Mouse (Mus musculus) CH12.LX (cell line): ENCODE results near the gene Catsper2. TPM values are rescaled to one million over a fixed set of nuclear protein-coding genes. Genes with fewer than 3 reads are reported as not detected.

Experiments
- DNase-seq: peaks from one replicate; pipeline ENCODE4 v3.0.0-alpha.2; 2013; ENCODE audit errors: extremely low read depth
- H3K27ac ChIP-seq: 2 replicates; pipeline ENCODE4 v1.5.1; 2012; ENCODE audit warnings: low read depth, mild to moderate bottlenecking, control low read depth, moderate library complexity; ENCODE audit not compliant: insufficient read depth
- H3K27me3 ChIP-seq: replicated peaks from 2 replicates; pipeline ENCODE3; 2012; ENCODE audit warnings: inconsistent platforms
- H3K36me3 ChIP-seq, 2 experiments: replicated peaks in 1 of 2; 2 replicates each; pipeline versions ENCODE3 to v1.6.1; 2012; ENCODE audit warnings: inconsistent platforms in 1 of 2, low read length in 1 of 2, mild to moderate bottlenecking in 1 of 2, mixed read lengths in 1 of 2, moderate library complexity in 1 of 2; ENCODE audit not compliant: control insufficient read depth in 1 of 2, insufficient read depth in 1 of 2
- H3K4me1 ChIP-seq, 2 experiments: 2 replicates each; pipeline ENCODE4 v1.6.1; 2012; ENCODE audit warnings: inconsistent platforms in 1 of 2, moderate library complexity in 1 of 2; ENCODE audit not compliant: insufficient read depth in 2 of 2, control insufficient read depth in 1 of 2
- H3K4me2 ChIP-seq: 2 replicates; pipeline ENCODE4 v1.6.1; 2012; ENCODE audit warnings: low read depth, mild to moderate bottlenecking, control low read depth; ENCODE audit not compliant: poor library complexity, insufficient read depth, severe bottlenecking
- H3K4me3 ChIP-seq, 3 experiments: fragments of 150-350 bp in 1 of 3; sonication (generic) in 1 of 3; replicated peaks in 1 of 3; 2 replicates each; pipeline versions ENCODE3 to v1.5.1; 2011 to 2012; ENCODE audit warnings: low read depth in 2 of 3, low read length in 2 of 3, mild to moderate bottlenecking in 2 of 3, moderate library complexity in 2 of 3, control low read depth in 1 of 3, improper control_type of control experiment in 1 of 3, inconsistent platforms in 1 of 3, mixed read lengths in 1 of 3; ENCODE audit not compliant: poor library complexity in 1 of 3
- H3K79me2 ChIP-seq: replicated peaks from 2 replicates; pipeline ENCODE4 v1.6.1; 2012; ENCODE audit warnings: mild to moderate bottlenecking, moderate library complexity; ENCODE audit not compliant: control insufficient read depth, poor library complexity, insufficient read depth, severe bottlenecking; ENCODE audit errors: extremely low read depth
- H3K9ac ChIP-seq: 2 replicates; pipeline ENCODE4 v1.6.1; 2012; ENCODE audit warnings: low read depth, mild to moderate bottlenecking, control low read depth, moderate library complexity; ENCODE audit not compliant: insufficient read depth
- H3K9me3 ChIP-seq: replicated peaks from 2 replicates; pipeline ENCODE3; 2012; ENCODE audit warnings: low read length, inconsistent platforms, mixed read lengths
- BHLHE40 ChIP-seq: IDR thresholded peaks from 2 replicates; pipeline ENCODE4 v1.6.1; 2011; ENCODE audit warnings: mild to moderate bottlenecking, low read depth, low read length, improper control_type of control experiment
- CHD1 ChIP-seq: IDR thresholded peaks from 2 replicates; pipeline ENCODE4 v1.6.1; 2012; ENCODE audit warnings: low read depth, low read length, improper control_type of control experiment, inconsistent platforms
- CTCF ChIP-seq, 2 experiments: IDR thresholded peaks in 1 of 2; conservative IDR thresholded peaks in 1 of 2; 2 replicates each; pipeline ENCODE4 v1.5.1; 2011 to 2012; ENCODE audit warnings: low read depth in 2 of 2, low read length in 2 of 2, improper control_type of control experiment in 1 of 2, inconsistent platforms in 1 of 2, mild to moderate bottlenecking in 1 of 2, moderate library complexity in 1 of 2
- E2F4 ChIP-seq: IDR thresholded peaks from 2 replicates; pipeline ENCODE4 v1.6.1; 2011; ENCODE audit warnings: low read depth, low read length, improper control_type of control experiment; ENCODE audit not compliant: insufficient replicate concordance
- ELF1 ChIP-seq: IDR thresholded peaks from 2 replicates; pipeline ENCODE4 v1.6.1; 2014; ENCODE audit warnings: low read depth, mild to moderate bottlenecking, inconsistent platforms, low read length, improper control_type of control experiment
- EP300 ChIP-seq: IDR thresholded peaks from 2 replicates; pipeline ENCODE4 v1.6.1; 2011; ENCODE audit warnings: low read length, improper control_type of control experiment
- ETS1 ChIP-seq: conservative IDR thresholded peaks from 2 replicates; pipeline ENCODE4 v1.6.1; 2012; ENCODE audit warnings: low read depth, mild to moderate bottlenecking, inconsistent platforms, low read length, improper control_type of control experiment, moderate library complexity
- IRF4 ChIP-seq: IDR thresholded peaks from 2 replicates; pipeline ENCODE4 v1.6.1; 2014; ENCODE audit warnings: low read depth, mild to moderate bottlenecking, inconsistent platforms, low read length, improper control_type of control experiment
- KAT2A ChIP-seq: IDR thresholded peaks from 2 replicates; pipeline ENCODE4 v1.6.1; 2012; ENCODE audit warnings: low read length, improper control_type of control experiment, inconsistent platforms; ENCODE audit not compliant: insufficient replicate concordance
- MAFK ChIP-seq: IDR thresholded peaks from 2 replicates; pipeline ENCODE4 v1.6.1; 2011; ENCODE audit warnings: low read length, improper control_type of control experiment; ENCODE audit not compliant: insufficient replicate concordance
- MAX ChIP-seq: IDR thresholded peaks from 2 replicates; pipeline ENCODE4 v1.6.1; 2011; ENCODE audit warnings: low read length, improper control_type of control experiment
- MAZ ChIP-seq: IDR thresholded peaks from 2 replicates; pipeline ENCODE4 v1.6.1; 2012; ENCODE audit warnings: low read depth, mild to moderate bottlenecking, inconsistent platforms, low read length, improper control_type of control experiment, moderate library complexity
- MEF2A ChIP-seq: IDR thresholded peaks from 2 replicates; pipeline ENCODE4 v1.6.1; 2014; ENCODE audit warnings: low read depth, mild to moderate bottlenecking, inconsistent platforms, low read length, improper control_type of control experiment, borderline replicate concordance
- MXI1 ChIP-seq: IDR thresholded peaks from 2 replicates; pipeline ENCODE4 v1.6.1; 2011; ENCODE audit warnings: mild to moderate bottlenecking, low read depth, low read length, improper control_type of control experiment
- NELFE ChIP-seq: IDR thresholded peaks from 2 replicates; pipeline ENCODE4 v1.6.1; 2011; ENCODE audit warnings: low read depth, low read length, improper control_type of control experiment
- NRF1 ChIP-seq: IDR thresholded peaks from 2 replicates; pipeline ENCODE4 v1.6.1; 2014; ENCODE audit warnings: low read depth, mild to moderate bottlenecking, inconsistent platforms, low read length, improper control_type of control experiment, moderate library complexity
- POLR2A ChIP-seq: IDR thresholded peaks from 2 replicates; pipeline ENCODE4 v1.6.1; 2011; ENCODE audit warnings: low read depth, mild to moderate bottlenecking, improper control_type of control experiment, low read length
- POLR2AphosphoS2 ChIP-seq: IDR thresholded peaks from 2 replicates; pipeline ENCODE4 v1.6.1; 2011; ENCODE audit warnings: low read depth, low read length, improper control_type of control experiment
- RAD21 ChIP-seq: IDR thresholded peaks from 2 replicates; pipeline ENCODE4 v1.6.1; 2011; ENCODE audit warnings: low read depth, mild to moderate bottlenecking, low read length, improper control_type of control experiment, moderate library complexity
- RCOR1 ChIP-seq: conservative IDR thresholded peaks from 2 replicates; pipeline ENCODE4 v1.6.1; 2012; ENCODE audit warnings: low read depth, mild to moderate bottlenecking, inconsistent platforms, low read length, improper control_type of control experiment
- SMC3 ChIP-seq: IDR thresholded peaks from 2 replicates; pipeline ENCODE4 v1.6.1; 2011; ENCODE audit warnings: low read depth, low read length, improper control_type of control experiment
- TBP ChIP-seq: conservative IDR thresholded peaks from 2 replicates; pipeline ENCODE4 v1.6.1; 2011; ENCODE audit warnings: low read depth, low read length, improper control_type of control experiment
- TCF12 ChIP-seq: IDR thresholded peaks from 2 replicates; pipeline ENCODE4 v1.6.1; 2014; ENCODE audit warnings: low read depth, mild to moderate bottlenecking, inconsistent platforms, low read length, improper control_type of control experiment
- ZC3H11A ChIP-seq: IDR thresholded peaks from 2 replicates; pipeline ENCODE4 v1.6.1; 2012; ENCODE audit warnings: low read depth, mild to moderate bottlenecking, inconsistent platforms, low read length, improper control_type of control experiment
- ZKSCAN1 ChIP-seq: IDR thresholded peaks from 2 replicates; pipeline ENCODE4 v1.6.1; 2012; ENCODE audit warnings: low read depth, inconsistent platforms, low read length, improper control_type of control experiment, borderline replicate concordance
- ZMIZ1 ChIP-seq: IDR thresholded peaks from 2 replicates; pipeline ENCODE4 v1.6.1; 2012; ENCODE audit warnings: low read depth, mild to moderate bottlenecking, inconsistent platforms, low read length, improper control_type of control experiment
- ZNF384 ChIP-seq: IDR thresholded peaks from 2 replicates; pipeline ENCODE4 v1.6.1; 2012; ENCODE audit warnings: low read depth, low read length, improper control_type of control experiment, inconsistent platforms
- dilution Hi-C: fragments of 300-500 bp; cut with MboI; formaldehyde crosslinking; loops from 2 replicates; pipeline ENCODE4 v1.14.3; 2020; ENCODE audit warnings: low sequenced_read_pairs; ENCODE audit not compliant: extremely low pct_unique_long_range_greater_than_20kb, extremely low pct_ligation_motif_present
- in situ Hi-C: fragments of 300-500 bp; cut with MboI; formaldehyde crosslinking; loops from 3 replicates; pipeline ENCODE4 v1.14.3; 2019; ENCODE audit warnings: low sequenced_read_pairs, low pct_ligation_motif_present, low pct_unique_long_range_greater_than_20kb, mixed read lengths
- polyA plus RNA-seq: library from polyadenylated mRNA; unstranded; fragments of >175 nt; gene quantifications from 2 replicates; pipeline ENCODE4 v1.2.1, GENCODE M21; 2012; ENCODE audit warnings: low read depth; ENCODE audit not compliant: insufficient read length
- total RNA-seq, 2 experiments: library from RNA; depleted of rRNA; stranded (reverse); fragments of 300-350 nt in 1 of 2; fragments of >200 nt in 1 of 2; gene quantifications; 2 replicates each; pipeline ENCODE4 v1.2.3; 2012 to 2014

Catsper2 gene
- total and polyA plus RNA-seq, 3 experiments: 0.89 to 2.2 (median 1.8) TPM

DNA sequence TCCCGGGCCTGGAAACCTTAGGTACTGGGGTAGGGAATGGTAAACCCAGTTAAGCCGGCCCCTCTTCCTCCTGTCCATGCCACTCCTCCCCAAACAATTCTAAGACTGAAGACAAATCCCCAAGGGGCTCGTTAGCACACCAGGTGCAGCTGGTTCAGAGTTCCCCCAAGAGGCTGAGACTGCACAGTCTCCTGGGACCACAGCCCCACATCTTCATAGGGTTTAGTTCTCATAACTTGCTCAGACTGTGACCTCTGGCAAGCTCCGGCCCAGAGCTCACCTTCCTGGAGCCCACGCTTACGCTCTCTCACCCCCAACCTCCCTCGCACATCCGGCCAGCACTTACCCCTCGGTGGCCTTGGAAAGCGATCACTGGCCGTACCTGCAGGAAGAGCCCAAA, 28.2 kb upstream of the Catsper2 start:
- TF ChIP-seq KAT2A (peak; percentile 88), ETS1 (peak; percentile 83), MEF2A (peak; percentile 62; the same call in 1 of the 2 replicates), ZKSCAN1 (no peak), ZMIZ1 (no peak), RAD21 (no peak), EP300 (peak; percentile 88), ELF1 (no peak), CTCF (conservative IDR thresholded peaks at IDR 0.05 in 1 of 2, IDR thresholded peaks at IDR 0.05 in 1 of 2; ENCODE audit: low read depth in 2 of 2, low read length in 2 of 2) (no peak), TCF12 (peak; percentile 98), BHLHE40 (peak; percentile 78), POLR2A (0 out of 2 replicates have a peak, but pooled peaks have one; percentile 32), MAFK (peak; percentile 85), MAZ (peak; percentile 78), IRF4 (peak; percentile 90)
- Histone ChIP-seq H3K4me3 (peak overlapping the region in 1 of 3 experiments; percentile 25), H3K9me3 (no peaks in the 10 kb centered on the region), H3K27me3 (peaks cover 28% of the 10 kb centered on the region), H3K9ac (no peak overlapping the region), H3K79me2 (no peaks in the 10 kb centered on the region), H3K27ac (no peak overlapping the region), H3K4me2 (peak overlapping the region; percentile 90), H3K4me1 (peaks cover 6 to 30% of the 10 kb centered on the region in 2 experiments), H3K36me3 (peaks cover 21 to 29% of the 10 kb centered on the region in 2 experiments)
- peak; percentile 95 for DNase-seq
- dilution Hi-C loops: no loop called here
- in situ Hi-C loops: no loop called here

DNA sequence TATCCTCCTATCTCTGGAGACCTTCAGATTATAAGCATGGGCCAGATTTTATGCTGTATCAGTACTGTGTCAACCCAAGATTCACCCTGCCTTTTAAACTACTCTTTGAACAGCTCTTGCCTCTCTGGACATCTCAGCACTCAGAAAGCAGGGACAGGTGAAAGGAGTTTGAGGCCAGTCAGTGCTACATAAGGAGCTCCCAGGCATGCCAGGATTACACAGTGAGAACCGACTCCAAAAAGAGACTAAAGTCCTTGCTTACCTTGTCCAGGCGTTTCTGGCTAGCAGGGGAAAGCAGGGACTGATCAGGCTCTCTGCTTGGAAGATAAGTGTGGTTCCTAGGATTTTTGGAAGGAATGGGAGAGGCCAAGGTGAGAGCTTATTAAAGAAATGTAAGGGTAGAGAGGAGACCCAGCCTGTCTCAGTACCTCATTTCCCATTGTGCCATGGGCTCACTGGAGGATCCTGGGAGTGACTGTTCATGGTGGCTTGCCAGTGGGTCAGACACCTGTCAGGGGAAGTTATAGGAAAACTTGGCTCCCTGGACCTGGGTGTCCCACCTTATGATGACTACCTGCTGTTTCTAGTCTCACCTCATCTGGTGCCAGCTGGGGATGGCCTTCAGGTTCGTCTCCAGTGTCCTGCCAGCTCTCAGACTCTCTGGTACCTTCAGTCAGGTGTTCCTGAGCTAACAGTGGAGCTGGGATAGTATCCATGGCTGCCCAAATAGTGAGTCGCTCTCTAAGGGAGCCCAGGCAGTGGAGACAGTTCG, 27.4 kb upstream of the Catsper2 start:
- dilution Hi-C loops: no loop called here
- TF ChIP-seq E2F4 (no peak), NELFE (no peak), MEF2A (no peak), IRF4 (no peak), POLR2AphosphoS2 (no peak), TBP (no peak), RCOR1 (no peak), MAX (no peak), CHD1 (no peak), ZMIZ1 (no peak), NRF1 (no peak), ZNF384 (no peak), SMC3 (no peak), ZC3H11A (no peak), MXI1 (no peak), TCF12 (no peak)
- H3K27ac ChIP-seq: no peak overlapping the region

More for the DNA sequence above, 27.4 kb upstream of the Catsper2 start:
- DNase-seq: no peak
- in situ Hi-C loops: no loop called here
- H3K27me3 ChIP-seq: peaks cover 21% of the 10 kb centered on the region
- no peak overlapping the region for H3K9ac ChIP-seq
- H3K4me1 ChIP-seq: peaks cover 6 to 30% of the 10 kb centered on the region in 2 experiments
- H3K9me3 ChIP-seq: no peaks in the 10 kb centered on the region
- H3K79me2 ChIP-seq: no peaks in the 10 kb centered on the region
- no peak overlapping the region for H3K4me3 ChIP-seq
- peaks cover 21 to 32% of the 10 kb centered on the region in 2 experiments for H3K36me3 ChIP-seq
- H3K4me2 ChIP-seq: no peak overlapping the region
